Mouse (Mus musculus) liver, embryonic 14.5 days (tissue): ENCODE measurements around the gene Tmem209. TPM values are rescaled to one million over a fixed set of nuclear protein-coding genes. Genes with fewer than 3 reads are reported as not detected.

Experiments
- ATAC-seq: fragments of 200-750 bp; cut with Nextera tagmentation; 2 replicates; pipeline ENCODE4 v1.8.0; 2017; ENCODE audit warnings: moderate number of reproducible peaks, mild to moderate bottlenecking, moderate library complexity; ENCODE audit not compliant: insufficient read depth
- DNase-seq, 3 experiments: peaks; one replicate each; pipeline ENCODE4 v3.0.0-alpha.2; 2012 to 2013; ENCODE audit warnings: low read depth in 3 of 3, low spot score in 3 of 3
- H3K27ac ChIP-seq: fragments of 300-500 bp; sonication (generic); 2 replicates; pipeline ENCODE4 v1.5.1; 2014; ENCODE audit warnings: moderate library complexity, mild to moderate bottlenecking, control low read depth, inconsistent platforms
- H3K27me3 ChIP-seq: fragments of 300-500 bp; sonication (generic); 2 replicates; pipeline ENCODE4 v1.6.1; 2014; ENCODE audit warnings: mild to moderate bottlenecking, low read length, moderate library complexity; ENCODE audit not compliant: control insufficient read depth, insufficient read depth
- H3K36me3 ChIP-seq: fragments of 300-500 bp; sonication (generic); replicated peaks from 2 replicates; pipeline ENCODE4 v1.6.1; 2014; ENCODE audit warnings: low read depth; ENCODE audit not compliant: control insufficient read depth, insufficient read depth
- H3K4me1 ChIP-seq, 2 experiments: fragments of 200-500 bp in 1 of 2; fragments of 300-500 bp in 1 of 2; sonication (generic) in 1 of 2; replicated peaks; 2 replicates each; pipeline ENCODE4 v1.6.1; 2012 to 2014; ENCODE audit warnings: antibody characterized with exemption in 1 of 2, inconsistent platforms in 1 of 2, low read length in 1 of 2; ENCODE audit not compliant: control insufficient read depth in 2 of 2, insufficient read depth in 2 of 2
- H3K4me2 ChIP-seq: fragments of 300-500 bp; sonication (generic); 2 replicates; pipeline ENCODE4 v1.6.1; 2014; ENCODE audit warnings: low read depth, mild to moderate bottlenecking, control low read depth, moderate library complexity
- H3K4me3 ChIP-seq, 2 experiments: fragments of 200-500 bp in 1 of 2; fragments of 300-500 bp in 1 of 2; sonication (generic) in 1 of 2; 2 replicates each; pipeline ENCODE4 v1.5.1; 2012 to 2014; ENCODE audit warnings: low read depth in 2 of 2, low read length in 2 of 2, mild to moderate bottlenecking in 2 of 2, control low read depth in 1 of 2, inconsistent platforms in 1 of 2, moderate library complexity in 1 of 2; ENCODE audit not compliant: insufficient read depth in 1 of 2
- H3K9ac ChIP-seq: fragments of 300-500 bp; sonication (generic); replicated peaks from 2 replicates; pipeline ENCODE4 v1.6.1; 2014; ENCODE audit warnings: mild to moderate bottlenecking, control low read depth, moderate library complexity
- H3K9me3 ChIP-seq: fragments of 300-500 bp; sonication (generic); 2 replicates; pipeline ENCODE4 v1.6.1; 2016; ENCODE audit warnings: low read length, mixed read lengths; ENCODE audit not compliant: control insufficient read depth
- CTCF ChIP-seq: IDR thresholded peaks from 2 replicates; pipeline ENCODE4 v1.5.1; 2016; ENCODE audit warnings: antibody characterized with exemption, low read depth, control low read depth
- EP300 ChIP-seq: IDR thresholded peaks from 2 replicates; pipeline ENCODE4 v1.6.1; 2016; ENCODE audit warnings: antibody characterized with exemption, low read depth
- WGBS: fragments of 180-500 bp; shearing (Covaris S2); extraction: QIAGEN DNeasy Blood & Tissue Kit; methylation state at CpG from one replicate; pipeline ENCODE4 v1.1.7; 2014; ENCODE audit not compliant: insufficient replicate concordance; 5-methylcytosine and 5-hydroxymethylcytosine counted together
- polyA plus RNA-seq, 2 experiments: library from polyadenylated mRNA; depleted of rRNA in 1 of 2; stranded (reverse) in 1 of 2; unstranded in 1 of 2; fragments of >200 nt; fragmentation: Nextera tagmentation in 1 of 2; extraction: Ambion mirVana in 1 of 2; gene quantifications; 2 replicates each; pipeline versions ENCODE4 v1.2.1 to v1.2.3; 2012 to 2014

Gene Tmem209
- polyA plus RNA-seq, 2 experiments, result 17.6 to 20.0 TPM

GRCm38 (mm10) chr6:30525456-30526332 is 16.1 kb upstream of the Tmem209 start:
- no peak overlapping the region for H3K27ac ChIP-seq
- DNase-seq (no peak), ATAC-seq (no peak)
- H3K4me2 ChIP-seq, result no peak overlapping the region
- H3K9ac ChIP-seq, result no peak overlapping the region
- H3K9me3 ChIP-seq, result no peaks in the 10 kb centered on the region
- no peak overlapping the region for H3K4me3 ChIP-seq
- peaks cover 0 to 2% of the 10 kb centered on the region in 2 experiments; a peak in 1 of 4 replicates for H3K4me1 ChIP-seq
- TF ChIP-seq EP300 (no peak), CTCF (no peak)
- 55% methylated on average over 7 of the region's 7 CpGs for WGBS
- H3K36me3 ChIP-seq, result no peaks in the 10 kb centered on the region
- no peaks in the 10 kb centered on the region for H3K27me3 ChIP-seq

DNA sequence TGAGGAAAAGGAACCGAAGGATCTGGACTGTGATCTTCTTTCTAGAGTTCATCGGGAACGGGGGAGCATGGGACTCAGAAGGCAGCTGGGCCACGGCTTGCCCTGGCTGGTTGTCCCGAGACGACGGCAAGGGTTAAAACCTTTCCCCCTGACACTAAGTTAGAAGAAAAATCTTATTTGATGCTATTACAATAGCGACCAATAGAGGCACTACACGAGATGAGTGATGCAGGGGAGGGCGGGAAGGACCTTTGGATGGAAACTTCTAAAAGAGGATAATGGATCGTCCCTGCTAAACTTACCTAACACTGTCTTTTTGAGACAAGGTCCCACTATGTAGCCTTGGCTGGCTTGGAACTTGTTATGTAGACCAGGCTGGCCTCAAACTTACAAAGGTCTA is 10.8 kb upstream of the Tmem209 start:
- Histone ChIP-seq H3K27me3 (no peaks in the 10 kb centered on the region), H3K4me1 (no peaks in the 10 kb centered on the region), H3K9me3 (no peaks in the 10 kb centered on the region), H3K4me3 (no peak overlapping the region), H3K4me2 (no peak overlapping the region), H3K27ac (no peak overlapping the region), H3K36me3 (no peaks in the 10 kb centered on the region), H3K9ac (no peak overlapping the region)
- TF ChIP-seq CTCF (peak; percentile 23; the same call in 1 of the 2 replicates), EP300 (no peak)
- ATAC-seq (no peak), DNase-seq (no peak)
- 49% methylated on average over 11 of the region's 11 CpGs for WGBS

- H3K9ac ChIP-seq, result no peak overlapping the region
- 34% methylated on average over 9 of the region's 9 CpGs for WGBS
- no peaks in the 10 kb centered on the region for H3K27me3 ChIP-seq
- H3K9me3 ChIP-seq, result no peaks in the 10 kb centered on the region
- no peaks in the 10 kb centered on the region for H3K36me3 ChIP-seq
- H3K4me1 ChIP-seq, result peaks cover 5 to 7% of the 10 kb centered on the region in 2 experiments
- no peak overlapping the region for H3K4me3 ChIP-seq
- ATAC-seq (no peak), DNase-seq (no peak)
- H3K4me2 ChIP-seq, result no peak overlapping the region
- H3K27ac ChIP-seq, result no peak overlapping the region
- TF ChIP-seq EP300, result no peak
- no peak for TF ChIP-seq CTCF
Observed at GRCm38 (mm10) chr6:30514242-30514641, 4.7 kb upstream of the Tmem209 start.

- Histone ChIP-seq H3K9ac (peak overlapping the region; percentile 48), H3K4me2 (peak overlapping the region; percentile 71), H3K9me3 (no peaks in the 10 kb centered on the region), H3K4me3 (peak overlapping the region in 1 of 2 experiments; percentile 80; a peak in 2 of 4 replicates), H3K36me3 (peaks cover 20% of the 10 kb centered on the region), H3K27ac (peak overlapping the region; percentile 77), H3K4me1 (peaks cover 10 to 12% of the 10 kb centered on the region in 2 experiments), H3K27me3 (no peaks in the 10 kb centered on the region)
- 67% methylated on average over 5 of the region's 5 CpGs for WGBS
- ATAC-seq (no peak), DNase-seq (no peak)
- TF ChIP-seq EP300, result no peak
- TF ChIP-seq CTCF, result no peak
Observed at GRCm38 (mm10) chr6:30510291-30510690, 708 bp upstream of the Tmem209 start.

DNA sequence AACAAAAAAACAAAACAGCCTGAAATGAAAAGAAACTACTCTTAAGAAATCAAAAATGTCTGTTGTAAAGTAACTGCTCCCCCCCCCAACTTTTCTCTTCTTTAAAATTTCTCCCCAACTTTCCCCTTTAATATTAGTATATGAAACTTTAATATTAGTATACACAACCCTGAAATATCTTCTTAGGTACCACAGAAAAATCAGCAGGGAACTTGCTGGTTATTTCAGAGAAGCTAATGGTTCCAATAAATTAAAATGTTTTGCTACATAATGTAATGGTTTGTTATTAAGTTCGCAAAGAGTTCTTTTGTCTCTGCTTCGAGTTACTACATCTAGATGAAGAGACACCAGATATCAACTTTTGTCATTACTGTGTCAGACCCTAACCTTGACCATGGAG is 759 bp downstream of the Tmem209 start:
- Histone ChIP-seq H3K9ac (peak overlapping the region; percentile 92), H3K36me3 (peaks cover 30% of the 10 kb centered on the region), H3K4me2 (peak overlapping the region; percentile 71), H3K4me3 (peak overlapping the region; percentile 80 to 97), H3K27ac (peak overlapping the region; percentile 80), H3K4me1 (peaks cover 10 to 12% of the 10 kb centered on the region in 2 experiments), H3K27me3 (no peaks in the 10 kb centered on the region), H3K9me3 (no peaks in the 10 kb centered on the region)
- DNase-seq (no peak), ATAC-seq (no peak)
- 5% methylated on average over 2 of the region's 2 CpGs for WGBS
- TF ChIP-seq EP300 (no peak), CTCF (no peak)
